Mouse (Mus musculus): ENCODE measurements at regions not wholly inside any gene's neighbourhood (a gene's known extent, or its start where the extent isn't known, plus 50 kb on each side); places are given as distances from the start of the nearest gene placed in this dataset.
A peak's percentile ranks its signal among the peaks of the same experiment; 100 is the strongest.
"Not testable (repeated sequence)": the region's sequence is repeated elsewhere in the genome, so short reads cannot be mapped to it uniquely, and the experiment has no call there.

DNA sequence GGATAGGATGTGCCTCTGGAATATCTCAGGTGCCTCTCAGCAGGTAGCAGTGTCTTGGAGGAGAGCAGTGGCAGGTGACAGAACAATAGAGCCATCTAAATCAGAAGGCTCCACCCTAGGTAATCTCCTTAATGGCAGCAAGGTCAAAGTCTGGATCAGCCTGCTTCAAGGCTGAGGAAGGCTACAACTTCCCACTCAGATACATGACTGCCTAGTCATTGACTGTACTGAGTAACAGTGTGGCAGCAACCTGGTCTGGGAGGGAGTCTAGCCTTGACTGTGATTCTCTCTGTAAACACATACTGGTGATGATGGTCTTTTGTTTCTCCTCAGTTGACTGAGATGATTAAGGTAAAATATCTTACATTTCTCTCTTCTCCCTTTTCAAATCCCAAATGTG lies 754.5 kb upstream of the Slc10a2 start:
- H3K4me3 ChIP-seq; H3ac ChIP-seq (ENCODE audit: control insufficient read depth, insufficient read length); H3K36me3 ChIP-seq (ENCODE audit: control insufficient read depth, insufficient read depth); H3K4me2 ChIP-seq (ENCODE audit: low read depth); H3K27me3 ChIP-seq (ENCODE audit: control insufficient read depth, insufficient read depth, insufficient read length); H3K79me2 ChIP-seq (ENCODE audit: control insufficient read depth, insufficient read depth): not testable (repeated sequence)

DNA sequence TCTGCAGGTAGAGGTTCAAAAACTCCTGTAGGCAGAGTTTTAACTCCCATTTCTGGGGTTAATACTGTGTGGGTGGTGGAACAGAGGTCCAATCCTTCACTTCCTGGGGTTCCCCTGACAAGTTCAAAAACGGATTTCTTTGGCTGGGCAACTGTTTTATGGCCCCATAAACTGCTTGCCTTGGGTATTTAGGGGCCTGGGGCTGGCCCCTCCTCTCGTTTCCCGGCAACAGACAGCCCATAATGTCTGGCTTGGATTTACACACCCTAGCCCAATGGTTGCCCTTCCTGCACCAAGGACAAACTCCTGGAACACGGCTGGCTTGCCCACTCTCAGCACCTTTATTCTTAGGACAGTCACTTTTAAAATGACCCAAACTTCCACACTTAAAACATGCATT lies 752.2 kb upstream of the Slc10a2 start:
- not testable (repeated sequence) for H3K27me3 ChIP-seq (ENCODE audit: control insufficient read depth, insufficient read depth, insufficient read length); H3K36me3 ChIP-seq (ENCODE audit: control insufficient read depth, insufficient read depth); H3K79me2 ChIP-seq (ENCODE audit: control insufficient read depth, insufficient read depth); H3K4me3 ChIP-seq; H3ac ChIP-seq (ENCODE audit: control insufficient read depth, insufficient read length)
- peak overlapping the region; percentile 1 for H3K4me2 ChIP-seq (ENCODE audit: low read depth)

Measured in myocyte (in vitro differentiated cells).